In genomic region chr2:118701971-118702882, GRCm38 (mm10) we compare ENCODE assay signal across 8 mouse cellular contexts. TPM values are rescaled to one million over a fixed set of nuclear protein-coding genes. Genes with fewer than 3 reads are reported as not detected.
A peak's percentile ranks its signal among the peaks of the same experiment; 100 is the strongest.
DNase-seq lines count a peak whose midpoint lies in the region; ATAC-seq and TF ChIP-seq lines count a peak whose summit lies in the region.

No protein-coding gene starts in this region.

- H3K9ac ChIP-seq in lung, postnatal 0 days (replicated peaks; ENCODE audit: low read depth) = no peak overlapping the region
- H3K9ac ChIP-seq in embryonic facial prominence, embryonic 14.5 days (ENCODE audit: low read depth, low read length) = no peak overlapping the region
- no peak overlapping the region for H3K9ac ChIP-seq in limb, embryonic 11.5 days (ENCODE audit: low read length)

- no peak overlapping the region for H3K27ac ChIP-seq in lung, postnatal 0 days (ENCODE audit: low read length)
- no peak overlapping the region for H3K27ac ChIP-seq in embryonic facial prominence, embryonic 14.5 days (replicated peaks; ENCODE audit: low read depth, low read length)
- no peak overlapping the region for H3K27ac ChIP-seq in limb, embryonic 11.5 days (replicated peaks; ENCODE audit: low read depth, low read length)
- H3K27ac ChIP-seq in olfactory bulb, adult 2 months (ENCODE audit: insufficient read depth, low read depth, low read length) = peak overlapping the region; percentile 74

- 8% methylated on average over 51 of the region's 51 CpGs for WGBS in lung, postnatal 0 days
- 7% methylated on average over 28 of the region's 51 CpGs for WGBS in embryonic facial prominence, embryonic 14.5 days
- 1% methylated on average over 51 of the region's 51 CpGs for WGBS in limb, embryonic 11.5 days
- WGBS in olfactory bulb, adult 2 months = 18% methylated on average over 51 of the region's 51 CpGs

- peaks cover 14% of the 10 kb centered on the region; the same call in 1 of the 2 replicates for H3K4me1 ChIP-seq in lung, postnatal 0 days (ENCODE audit: insufficient read depth, low read depth, low read length)
- H3K4me1 ChIP-seq in embryonic facial prominence, embryonic 14.5 days (ENCODE audit: control insufficient read depth, insufficient read depth, low read length) = peaks cover 27% of the 10 kb centered on the region
- H3K4me1 ChIP-seq in limb, embryonic 11.5 days (ENCODE audit: control insufficient read depth, insufficient read depth, low read length) = peaks cover 31% of the 10 kb centered on the region
- H3K4me1 ChIP-seq in olfactory bulb, adult 2 months (ENCODE audit: control insufficient read depth, insufficient read depth, low read length) = peaks cover 62% of the 10 kb centered on the region

- peak overlapping the region; percentile 46 for H3K4me3 ChIP-seq in lung, postnatal 0 days (ENCODE audit: low read depth, low read length)
- H3K4me3 ChIP-seq in embryonic facial prominence, embryonic 14.5 days (ENCODE audit: low read depth, low read length) = peak overlapping the region; percentile 43
- peak overlapping the region; percentile 35 for H3K4me3 ChIP-seq in limb, embryonic 11.5 days (ENCODE audit: low read depth, low read length)
- peak overlapping the region; percentile 59 for H3K4me3 ChIP-seq in olfactory bulb, adult 2 months (ENCODE audit: insufficient read depth, low read depth, low read length)

- no peak for ATAC-seq in lung, postnatal 0 days
- no peak for ATAC-seq in embryonic facial prominence, embryonic 14.5 days (ENCODE audit: low read depth)
- ATAC-seq in limb, embryonic 11.5 days (ENCODE audit: insufficient number of reproducible peaks, low FRiP score, low TSS enrichment, low read depth) = no peak

- no peak for TF ChIP-seq EP300 in lung, postnatal 0 days (IDR thresholded peaks at IDR 0.05)

- peaks cover 62% of the 10 kb centered on the region for H3K27me3 ChIP-seq in lung, postnatal 0 days (replicated peaks; ENCODE audit: insufficient read depth, low read length)
- H3K27me3 ChIP-seq in embryonic facial prominence, embryonic 14.5 days (replicated peaks; ENCODE audit: control insufficient read depth, insufficient read depth, low read length) = peaks cover 75% of the 10 kb centered on the region
- peaks cover 84% of the 10 kb centered on the region for H3K27me3 ChIP-seq in limb, embryonic 11.5 days (ENCODE audit: control insufficient read depth, insufficient read depth, low read length)

- no peak for TF ChIP-seq CTCF in lung, postnatal 0 days (IDR thresholded peaks at IDR 0.05)
- no peak for TF ChIP-seq CTCF in olfactory bulb, adult 2 months (IDR thresholded peaks at IDR 0.05; ENCODE audit: insufficient read depth, low read depth, low read length)

- no peaks in the 10 kb centered on the region for H3K36me3 ChIP-seq in lung, postnatal 0 days (ENCODE audit: insufficient read depth, low read length)
- H3K36me3 ChIP-seq in embryonic facial prominence, embryonic 14.5 days (ENCODE audit: control insufficient read depth, insufficient read depth, low read length) = no peaks in the 10 kb centered on the region
- no peaks in the 10 kb centered on the region for H3K36me3 ChIP-seq in limb, embryonic 11.5 days (ENCODE audit: control insufficient read depth, insufficient read depth, low read length)

- H3K4me2 ChIP-seq in lung, postnatal 0 days (replicated peaks; ENCODE audit: low read depth, low read length) = peak overlapping the region; percentile 79
- peak overlapping the region; percentile 75 for H3K4me2 ChIP-seq in embryonic facial prominence, embryonic 14.5 days (ENCODE audit: low read depth, low read length)
- peak overlapping the region; percentile 60 for H3K4me2 ChIP-seq in limb, embryonic 11.5 days (ENCODE audit: low read depth, severe bottlenecking)

- H3K9me3 ChIP-seq in lung, postnatal 0 days (ENCODE audit: low read length) = no peaks in the 10 kb centered on the region
- H3K9me3 ChIP-seq in embryonic facial prominence, embryonic 14.5 days (ENCODE audit: control insufficient read depth, low read length) = no peaks in the 10 kb centered on the region
- no peaks in the 10 kb centered on the region for H3K9me3 ChIP-seq in limb, embryonic 11.5 days (ENCODE audit: control insufficient read depth, low read length)

- DNase-seq in lung, postnatal 0 days (ENCODE audit: low spot score) = no peak
- DNase-seq in lung, postnatal 10 days = no peak
- DNase-seq in embryonic facial prominence, embryonic 14.5 days (ENCODE audit: low spot score) = no peak
- DNase-seq in limb, embryonic 11.5 days (ENCODE audit: low spot score) = peak; percentile 61
- no peak for DNase-seq in natural killer cell, adult 2 months (ENCODE audit: low spot score in 2 of 2)
- no peak for DNase-seq in layer of hippocampus, postnatal 36 days
- no peak for DNase-seq in urinary bladder, postnatal 4 days (ENCODE audit: low spot score in 2 of 2)

- no peak for TF ChIP-seq POLR2A in olfactory bulb, adult 2 months (IDR thresholded peaks at IDR 0.05; ENCODE audit: insufficient read depth, low read depth, low read length)

RNA-seq across cellular contexts. Expression of gene Ankrd63, which starts 1.5 kb away (rescaled TPM):
- polyA plus RNA-seq in lung, postnatal 0 days (2015; fragmentation: Nextera tagmentation; extraction: Ambion mirVana) = 0.02 and 0.05 TPM in 2 replicates
- 0.05 and 0.11 TPM in 2 replicates for polyA plus RNA-seq in embryonic facial prominence, embryonic 14.5 days (2014; fragmentation: Nextera tagmentation; extraction: Ambion mirVana)
- polyA plus RNA-seq in limb, embryonic 11.5 days (2014; fragmentation: Nextera tagmentation; extraction: Ambion mirVana) = not detected in 2 replicates
- polyA plus RNA-seq in olfactory bulb, adult 2 months (2012; ENCODE audit: insufficient read depth, insufficient read length, low replicate concordance, missing spikeins) = not detected in 2 replicates
- total RNA-seq in layer of hippocampus, postnatal 36 days (2021) = 10 to 100 TPM; 14.6 to 16.9 TPM

RNA-seq across cellular contexts. Expression of gene Plcb2, which starts 26.0 kb away (rescaled TPM):
- polyA plus RNA-seq in lung, postnatal 0 days (2015; fragmentation: Nextera tagmentation; extraction: Ambion mirVana) = 1.6 TPM in 2 replicates
- polyA plus RNA-seq in embryonic facial prominence, embryonic 14.5 days (2014; fragmentation: Nextera tagmentation; extraction: Ambion mirVana) = 0.85 and 1.2 TPM in 2 replicates
- polyA plus RNA-seq in limb, embryonic 11.5 days (2014; fragmentation: Nextera tagmentation; extraction: Ambion mirVana) = 0.48 and 0.57 TPM in 2 replicates
- polyA plus RNA-seq in olfactory bulb, adult 2 months (2012; ENCODE audit: insufficient read depth, insufficient read length, low replicate concordance, missing spikeins) = not detected in 2 replicates
- total RNA-seq in layer of hippocampus, postnatal 36 days (2021) = 1 to 10 TPM; 2.3 to 2.5 TPM

RNA-seq across cellular contexts. Expression of gene Pak6, which starts 39.1 kb away (rescaled TPM):
- polyA plus RNA-seq in lung, postnatal 0 days (2015; fragmentation: Nextera tagmentation; extraction: Ambion mirVana) = 1.1 and 2.0 TPM in 2 replicates
- polyA plus RNA-seq in embryonic facial prominence, embryonic 14.5 days (2014; fragmentation: Nextera tagmentation; extraction: Ambion mirVana) = 2.0 and 2.5 TPM in 2 replicates
- polyA plus RNA-seq in limb, embryonic 11.5 days (2014; fragmentation: Nextera tagmentation; extraction: Ambion mirVana) = 0.33 and 0.50 TPM in 2 replicates
- polyA plus RNA-seq in olfactory bulb, adult 2 months (2012; ENCODE audit: insufficient read depth, insufficient read length, low replicate concordance, missing spikeins) = not detected in 2 replicates
- total RNA-seq in layer of hippocampus, postnatal 36 days (2021) = 10 to 100 TPM; 50.0 to 55.4 TPM

RNA-seq across cellular contexts. Expression of gene Inafm2, which starts 43.3 kb away (rescaled TPM):
- 34.5 and 35.9 TPM in 2 replicates for polyA plus RNA-seq in lung, postnatal 0 days (2015; fragmentation: Nextera tagmentation; extraction: Ambion mirVana)
- polyA plus RNA-seq in embryonic facial prominence, embryonic 14.5 days (2014; fragmentation: Nextera tagmentation; extraction: Ambion mirVana) = 19.1 and 20.7 TPM in 2 replicates
- polyA plus RNA-seq in limb, embryonic 11.5 days (2014; fragmentation: Nextera tagmentation; extraction: Ambion mirVana) = 26.9 and 28.2 TPM in 2 replicates
- not detected in 2 replicates for polyA plus RNA-seq in olfactory bulb, adult 2 months (2012; ENCODE audit: insufficient read depth, insufficient read length, low replicate concordance, missing spikeins)
- 10 to 100 TPM; 64.8 to 66.9 TPM for total RNA-seq in layer of hippocampus, postnatal 36 days (2021)

Comparison
In these comparisons a context has a peak if more than half of its experiments do, and no peak if none do; other contexts are left out.
1. RNA of gene Plcb2, which starts 26.0 kb away (polyA plus RNA-seq): not detected in olfactory bulb, adult 2 months; 1.6 TPM in lung, postnatal 0 days, 0.85 to 1.2 TPM in embryonic facial prominence, embryonic 14.5 days and 0.48 to 0.57 TPM in limb, embryonic 11.5 days; every median in the first group is over 10 times any median in the second.
2. Peak in every context shown above with its lines, with median percentiles within 50 percentile points of each other: H3K4me2 ChIP-seq and H3K4me3 ChIP-seq.